Mouse (Mus musculus) erythroblast, embryonic 14.5 days (primary cell): ENCODE results near the gene Mertk. TPM values are rescaled to one million over a fixed set of nuclear protein-coding genes. Genes with fewer than 3 reads are reported as not detected.

ENCODE experiments used
- H3K27me3 ChIP-seq: 2 replicates; pipeline ENCODE4 v1.6.1; 2012; ENCODE audit warnings: inconsistent platforms; ENCODE audit not compliant: control insufficient read depth
- H3K36me3 ChIP-seq: 2 replicates; pipeline ENCODE4 v1.6.1; 2012; ENCODE audit warnings: mild to moderate bottlenecking, inconsistent platforms; ENCODE audit not compliant: control insufficient read depth
- H3K4me1 ChIP-seq: 2 replicates; pipeline ENCODE4 v1.6.1; 2012; ENCODE audit warnings: inconsistent platforms; ENCODE audit not compliant: control insufficient read depth
- H3K4me3 ChIP-seq: replicated peaks from 2 replicates; pipeline ENCODE3; 2012; ENCODE audit warnings: moderate library complexity, mild to moderate bottlenecking, inconsistent platforms
- H3K9me3 ChIP-seq: 2 replicates; pipeline ENCODE4 v1.6.1; 2012; ENCODE audit warnings: low read length, inconsistent platforms, mixed read lengths; ENCODE audit not compliant: control insufficient read depth
- GATA1 ChIP-seq: IDR thresholded peaks from 2 replicates; pipeline ENCODE4 v1.6.1; 2012; ENCODE audit warnings: low read length, inconsistent platforms, mixed read lengths
- TAL1 ChIP-seq: IDR thresholded peaks from 3 replicates; pipeline ENCODE4 v1.6.1; 2012; ENCODE audit warnings: low read length, inconsistent platforms, mixed read lengths
- polyA plus RNA-seq: library from polyadenylated mRNA; stranded (reverse); fragments of >175 nt; gene quantifications from 2 replicates; pipeline ENCODE4 v1.2.3, GENCODE M21; 2012

The Mertk gene
- polyA plus RNA-seq, 1 experiment = 0.04 TPM

GRCm38 (mm10) chr2:128818956-128819643 is 120.3 kb downstream of the Mertk start:
- Histone ChIP-seq H3K9me3 (no peaks in the 10 kb centered on the region), H3K4me3 (peak overlapping the region; percentile 94), H3K4me1 (peaks cover 35% of the 10 kb centered on the region), H3K36me3 (peaks cover 5% of the 10 kb centered on the region; the same call in 1 of the 2 replicates), H3K27me3 (peaks cover 9% of the 10 kb centered on the region)
- TF ChIP-seq GATA1 (no peak), TAL1 (no peak)

GRCm38 (mm10) chr2:128820631-128821030 is 121.9 kb downstream of the Mertk start:
- no peaks in the 10 kb centered on the region for H3K9me3 ChIP-seq
- peaks cover 2% of the 10 kb centered on the region for H3K27me3 ChIP-seq
- H3K36me3 ChIP-seq = peaks cover 5% of the 10 kb centered on the region; the same call in 1 of the 2 replicates
- TF ChIP-seq GATA1 (no peak), TAL1 (no peak)
- no peak overlapping the region for H3K4me3 ChIP-seq
- H3K4me1 ChIP-seq = peaks cover 35% of the 10 kb centered on the region

GRCm38 (mm10) chr2:128823893-128824292 is 125.1 kb downstream of the Mertk start:
- H3K9me3 ChIP-seq = no peaks in the 10 kb centered on the region
- peaks cover 11% of the 10 kb centered on the region for H3K4me1 ChIP-seq
- TF ChIP-seq TAL1 (no peak), GATA1 (no peak)
- H3K36me3 ChIP-seq = peaks cover 14% of the 10 kb centered on the region
- no peaks in the 10 kb centered on the region for H3K27me3 ChIP-seq
- H3K4me3 ChIP-seq = no peak overlapping the region

GRCm38 (mm10) chr2:128827787-128828186 is 129.0 kb downstream of the Mertk start:
- Histone ChIP-seq H3K27me3 (no peaks in the 10 kb centered on the region), H3K4me3 (no peak overlapping the region), H3K36me3 (peaks cover 29% of the 10 kb centered on the region), H3K9me3 (no peaks in the 10 kb centered on the region), H3K4me1 (0 out of 2 replicates have a peak, but pooled peaks cover 1% of the 10 kb centered on the region)
- no peak for TF ChIP-seq GATA1
- TF ChIP-seq TAL1 = no peak

- H3K9me3 ChIP-seq = no peaks in the 10 kb centered on the region
- no peaks in the 10 kb centered on the region for H3K4me1 ChIP-seq
- no peaks in the 10 kb centered on the region for H3K27me3 ChIP-seq
- no peak for TF ChIP-seq GATA1
- no peak for TF ChIP-seq TAL1
- no peak overlapping the region for H3K4me3 ChIP-seq
- H3K36me3 ChIP-seq = peaks cover 49% of the 10 kb centered on the region
These were observed 133.9 kb downstream of the Mertk start for GRCm38 (mm10) chr2:128832611-128833010.

GRCm38 (mm10) chr2:128833035-128833434 is 134.3 kb downstream of the Mertk start:
- Histone ChIP-seq H3K4me3 (no peak overlapping the region), H3K27me3 (no peaks in the 10 kb centered on the region), H3K36me3 (peaks cover 50% of the 10 kb centered on the region), H3K4me1 (no peaks in the 10 kb centered on the region), H3K9me3 (no peaks in the 10 kb centered on the region)
- no peak for TF ChIP-seq GATA1
- no peak for TF ChIP-seq TAL1

- peaks cover 50% of the 10 kb centered on the region for H3K36me3 ChIP-seq
- H3K4me1 ChIP-seq = no peaks in the 10 kb centered on the region
- no peaks in the 10 kb centered on the region for H3K27me3 ChIP-seq
- no peaks in the 10 kb centered on the region for H3K9me3 ChIP-seq
- no peak for TF ChIP-seq GATA1
- TF ChIP-seq TAL1 = no peak
- H3K4me3 ChIP-seq = no peak overlapping the region
These were observed 134.7 kb downstream of the Mertk start for GRCm38 (mm10) chr2:128833435-128833834.

GRCm38 (mm10) chr2:128837531-128837930 is 138.8 kb downstream of the Mertk start:
- Histone ChIP-seq H3K4me3 (no peak overlapping the region), H3K27me3 (no peaks in the 10 kb centered on the region), H3K4me1 (no peaks in the 10 kb centered on the region), H3K9me3 (no peaks in the 10 kb centered on the region), H3K36me3 (peaks cover 41% of the 10 kb centered on the region)
- TF ChIP-seq TAL1 = no peak
- no peak for TF ChIP-seq GATA1

- no peak overlapping the region for H3K4me3 ChIP-seq
- peaks cover 36% of the 10 kb centered on the region for H3K36me3 ChIP-seq
- no peak for TF ChIP-seq GATA1
- TF ChIP-seq TAL1 = no peak
- H3K9me3 ChIP-seq = no peaks in the 10 kb centered on the region
- H3K4me1 ChIP-seq = no peaks in the 10 kb centered on the region
- H3K27me3 ChIP-seq = no peaks in the 10 kb centered on the region
These were observed 139.9 kb downstream of the Mertk start for GRCm38 (mm10) chr2:128838611-128839010.

GRCm38 (mm10) chr2:128839501-128839900 is 140.7 kb downstream of the Mertk start:
- Histone ChIP-seq H3K4me3 (no peak overlapping the region), H3K9me3 (no peaks in the 10 kb centered on the region), H3K4me1 (no peaks in the 10 kb centered on the region), H3K36me3 (peaks cover 33% of the 10 kb centered on the region), H3K27me3 (no peaks in the 10 kb centered on the region)
- no peak for TF ChIP-seq TAL1
- no peak for TF ChIP-seq GATA1
